Mouse (Mus musculus): ENCODE measurements at regions not wholly inside any gene's neighbourhood (a gene's known extent, or its start where the extent isn't known, plus 50 kb on each side); places are given as distances from the start of the nearest gene placed in this dataset.

DNA sequence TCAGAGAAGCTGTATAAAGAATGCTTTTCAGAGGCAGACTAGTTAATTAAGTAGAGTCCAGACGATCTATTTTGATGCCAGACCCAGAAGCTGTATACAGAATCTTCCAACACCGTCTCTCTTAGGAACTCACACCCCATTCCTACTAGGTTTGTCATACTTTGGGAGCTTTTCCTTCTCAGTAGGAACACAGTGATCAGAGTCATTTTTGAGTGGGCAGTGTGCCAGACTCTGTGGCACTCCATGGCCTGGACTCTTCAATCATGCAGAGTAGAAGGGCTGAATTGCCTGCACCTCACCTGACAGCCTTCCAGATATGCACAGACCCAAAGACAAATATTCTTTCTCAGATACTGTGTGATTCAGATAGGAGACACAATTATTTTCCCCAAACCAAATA, 101.2 kb downstream of the Uchl5 start:
- DNase-seq = peak in 1 of 2 experiments; percentile 19

DNA sequence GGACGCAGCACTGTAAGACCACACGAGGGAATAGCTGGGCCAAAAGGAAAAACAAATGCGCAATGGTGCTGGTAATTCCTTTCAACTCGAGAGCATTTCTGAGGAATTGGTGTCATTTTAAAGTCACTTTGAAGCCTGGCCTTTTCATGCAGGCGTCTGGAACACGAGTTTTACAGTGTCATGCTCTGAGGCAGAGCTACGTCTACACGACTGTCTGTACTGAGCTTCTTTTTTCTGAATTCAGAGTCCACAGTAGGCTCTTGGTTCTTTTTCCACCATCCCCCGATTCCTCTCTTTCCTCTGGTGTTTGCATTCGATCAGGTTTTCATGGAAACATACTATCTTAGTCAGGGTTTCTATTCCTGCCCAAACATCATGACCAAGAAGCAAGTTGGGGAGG, 83.2 kb downstream of the Uchl5 start:
- no peak for DNase-seq

GRCm38 (mm10) chr1:143858532-143858931, 81.5 kb downstream of the Uchl5 start:
- no peak for DNase-seq

Measured in lung, postnatal 4 days (tissue).